Mouse (Mus musculus): ENCODE data around the gene Oasl2. TPM values are rescaled to one million over a fixed set of nuclear protein-coding genes. Genes with fewer than 3 reads are reported as not detected.
"Not testable (repeated sequence)": the region's sequence is repeated elsewhere in the genome, so short reads cannot be mapped to it uniquely, and the experiment has no call there.

Oasl2 gene
- total RNA-seq, 2 experiments from 2014 or later: 9.9 to 12.2 TPM

- DNase-seq (ENCODE audit: low spot score in 2 of 2): no peak
These were observed 18.1 kb downstream of the Oasl2 start for GRCm38 (mm10) chr5:114914855-114915254.

DNA sequence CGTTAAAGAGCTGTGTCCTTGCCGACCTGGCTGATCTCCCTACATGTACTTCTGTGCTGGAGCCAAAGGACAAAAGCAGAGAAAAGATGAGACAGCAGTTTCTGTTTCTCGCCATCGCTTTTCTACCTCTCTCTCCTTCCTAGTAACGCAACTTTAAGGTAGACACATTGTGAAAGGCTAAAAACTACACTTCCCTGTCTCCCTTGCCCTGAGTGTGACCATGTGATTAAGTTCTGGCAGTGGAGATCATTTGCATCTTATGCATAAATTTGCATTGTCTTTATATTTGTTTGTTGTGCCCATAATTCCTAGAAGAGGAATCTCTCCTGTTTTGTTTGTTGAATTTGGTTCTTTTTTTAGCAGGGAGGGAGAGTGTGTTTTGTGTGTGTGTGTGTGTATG lies 19.1 kb downstream of the Oasl2 start:
- DNase-seq (ENCODE audit: low spot score in 2 of 2): no peak

GRCm38 (mm10) chr5:114916777-114917176 lies 20.0 kb downstream of the Oasl2 start:
- DNase-seq (ENCODE audit: low spot score in 2 of 2): no peak

DNA sequence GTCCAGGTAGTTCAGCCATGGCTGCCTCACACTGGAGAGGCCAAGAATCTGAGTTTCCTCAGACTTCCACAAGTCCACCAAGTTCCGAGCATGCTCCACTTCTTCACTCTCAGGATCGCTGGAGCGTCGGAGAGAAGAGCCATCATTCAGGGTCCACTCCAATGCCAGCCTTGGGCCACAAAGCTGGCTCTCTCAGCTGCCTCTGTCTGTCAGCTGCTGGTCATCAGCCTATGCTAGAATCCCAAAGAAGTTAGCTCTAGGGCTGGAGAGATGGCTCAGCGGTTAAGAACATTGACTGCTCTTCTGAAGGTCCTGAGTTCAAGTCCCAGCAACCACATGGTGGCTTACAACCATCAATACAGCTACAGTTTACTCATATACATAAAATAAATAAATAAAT lies 20.6 kb downstream of the Oasl2 start:
- not testable (repeated sequence) for DNase-seq (ENCODE audit: low spot score in 2 of 2)

- no peak for DNase-seq (ENCODE audit: low spot score in 2 of 2)
These were observed 25.0 kb downstream of the Oasl2 start for GRCm38 (mm10) chr5:114921551-114922365.

- no peak for DNase-seq (ENCODE audit: low spot score in 2 of 2)
These were observed 25.6 kb downstream of the Oasl2 start for GRCm38 (mm10) chr5:114922366-114922731.

DNA sequence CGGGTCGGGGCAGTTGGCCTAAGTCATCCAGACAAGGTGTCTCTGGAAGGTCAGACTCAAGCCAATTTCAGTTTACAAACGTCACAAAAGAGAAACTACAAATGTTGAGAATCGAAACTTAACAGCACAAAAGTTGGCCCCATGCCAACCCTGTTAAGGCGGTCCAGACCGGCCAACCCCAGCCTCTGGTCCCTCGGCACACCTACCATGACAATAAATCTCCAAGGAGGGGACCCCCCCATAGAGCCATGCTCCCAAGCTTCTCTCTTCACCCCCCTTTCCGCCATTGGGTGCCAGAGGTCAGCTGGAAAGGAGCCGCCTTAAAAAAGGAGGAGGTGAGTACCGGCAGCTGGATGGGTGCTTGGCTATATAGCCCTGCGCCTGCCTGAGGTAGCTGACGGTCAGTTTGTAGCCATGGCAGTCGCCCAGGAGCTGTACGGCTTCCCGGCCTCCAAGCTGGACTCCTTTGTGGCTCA lies 26.3 kb downstream of the Oasl2 start, which contains the start of gene Oasl1:
TSS of gene Oasl1 (plus strand) at position 243 of the 476 bp plus-strand sequence.
- peak in 1 of 2 experiments; percentile 27 for DNase-seq (ENCODE audit: low spot score in 2 of 2)

- no peak for DNase-seq (ENCODE audit: low spot score in 2 of 2)
These were observed 29.5 kb downstream of the Oasl2 start for GRCm38 (mm10) chr5:114926153-114926684.

GRCm38 (mm10) chr5:114926753-114927152 lies 30.0 kb downstream of the Oasl2 start:
- no peak for DNase-seq (ENCODE audit: low spot score in 2 of 2)

GRCm38 (mm10) chr5:114931626-114932025 lies 34.9 kb downstream of the Oasl2 start:
- DNase-seq (ENCODE audit: low spot score in 2 of 2): no peak

- no peak for DNase-seq (ENCODE audit: low spot score in 2 of 2)
These were observed 36.5 kb downstream of the Oasl2 start for GRCm38 (mm10) chr5:114933206-114933605.

DNA sequence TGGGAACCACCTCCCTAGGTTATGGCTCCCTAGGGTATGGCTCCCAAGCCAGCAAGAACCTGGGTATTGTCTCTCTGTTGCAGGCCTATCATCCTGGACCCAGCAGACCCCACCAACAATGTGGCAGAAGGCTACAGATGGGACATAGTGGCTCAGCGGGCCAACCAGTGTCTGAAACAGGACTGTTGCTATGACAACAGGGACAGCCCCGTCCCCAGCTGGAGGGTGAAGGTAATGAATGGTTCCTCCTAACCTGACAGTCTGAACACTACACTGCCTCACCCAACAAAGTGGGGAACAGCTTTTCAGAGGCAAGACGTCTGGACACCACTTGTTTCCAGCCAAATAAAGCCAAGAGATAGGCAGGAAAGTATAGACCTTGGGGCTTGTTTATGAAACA lies 39.1 kb downstream of the Oasl2 start:
- DNase-seq (ENCODE audit: low spot score in 2 of 2): no peak

DNA sequence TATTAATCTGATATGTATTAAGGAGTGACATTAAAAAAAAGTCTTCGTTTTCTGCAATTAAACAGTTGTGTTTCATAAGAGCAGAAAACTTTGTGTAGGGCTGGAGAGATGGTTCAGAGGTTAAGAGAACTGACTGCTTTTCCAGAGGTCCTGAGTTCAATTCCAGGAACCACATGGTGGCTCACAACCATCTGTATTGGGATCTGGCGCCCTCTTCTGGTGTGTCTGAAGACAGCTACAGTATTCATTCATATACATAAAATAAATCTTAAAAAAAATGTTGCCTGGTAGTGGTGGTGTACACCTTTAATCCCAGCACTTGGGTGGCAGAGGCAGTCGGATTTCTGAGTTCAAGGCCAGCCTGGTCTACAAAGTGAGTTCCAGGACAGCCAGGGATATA lies 44.4 kb downstream of the Oasl2 start:
- DNase-seq (ENCODE audit: low spot score in 2 of 2): not testable (repeated sequence)

GRCm38 (mm10) chr5:114942074-114942765 lies 45.5 kb downstream of the Oasl2 start, which contains the start of gene 2210016L21Rik:
2210016L21Rik (plus strand) TSS chr5:114942158.
- peak; percentile 43 to 69 for DNase-seq (ENCODE audit: low spot score in 2 of 2)

DNA sequence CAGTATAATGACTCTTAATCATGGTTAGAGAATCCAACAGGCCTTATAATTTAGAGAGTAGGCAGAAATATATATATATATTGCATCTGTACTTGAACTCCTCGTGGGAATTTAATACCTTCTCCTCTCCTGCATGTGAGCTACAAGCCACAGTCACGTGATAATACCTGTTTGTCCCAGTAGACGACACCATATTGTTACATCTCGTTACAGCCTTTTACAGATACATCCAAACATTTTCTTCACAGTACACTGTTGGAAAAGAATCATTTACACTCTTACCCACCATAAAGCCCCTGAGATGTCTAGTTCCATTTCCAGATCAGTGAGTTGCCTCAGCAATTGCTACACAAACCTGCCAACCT lies 46.0 kb downstream of the Oasl2 start:
- no peak for DNase-seq (ENCODE audit: low spot score in 2 of 2)

DNA sequence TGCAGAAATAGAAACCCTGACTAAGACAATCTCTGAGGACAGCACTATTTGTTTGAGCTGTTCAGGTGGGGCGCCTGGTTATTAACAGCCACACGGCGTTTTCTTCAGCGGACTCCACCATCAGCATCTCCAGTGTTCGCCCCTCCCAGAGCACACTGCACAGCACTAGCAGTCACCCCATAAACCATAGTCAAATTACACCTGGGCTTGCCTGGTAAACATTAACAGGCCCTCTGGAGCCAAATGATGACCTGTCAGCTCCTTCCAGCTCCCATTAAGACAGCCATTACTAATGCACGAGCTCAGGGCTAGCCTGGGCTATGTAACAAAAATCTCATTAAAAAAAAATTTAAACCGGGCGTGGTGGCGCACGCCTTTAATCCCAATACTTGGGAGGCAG lies 48.3 kb downstream of the Oasl2 start:
- no peak for DNase-seq (ENCODE audit: low spot score in 2 of 2)

DNA sequence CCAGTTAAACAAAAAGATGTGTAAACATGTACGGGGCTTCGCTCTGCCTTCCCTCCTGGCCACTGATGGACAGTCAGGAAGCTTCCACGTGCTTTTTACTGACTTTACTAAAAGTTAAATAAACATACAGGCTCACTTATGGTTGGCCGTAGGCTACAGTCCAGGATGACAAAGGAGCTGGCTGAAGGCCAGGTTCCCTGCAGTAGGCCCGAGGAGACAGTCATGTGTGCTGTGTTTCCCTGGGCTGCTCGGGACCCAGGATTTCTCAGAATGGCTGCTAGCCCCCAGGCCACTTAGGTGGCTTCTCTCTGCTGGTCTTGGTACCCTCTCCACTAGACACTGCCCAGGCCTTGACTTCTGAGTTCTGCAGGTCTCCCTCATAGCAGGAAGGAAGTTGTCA lies 52.2 kb downstream of the Oasl2 start:
- DNase-seq (ENCODE audit: low spot score in 2 of 2): no peak

GRCm38 (mm10) chr5:114949316-114949715 lies 52.6 kb downstream of the Oasl2 start:
- no peak for DNase-seq (ENCODE audit: low spot score in 2 of 2)

GRCm38 (mm10) chr5:114949812-114950211 lies 53.1 kb downstream of the Oasl2 start:
- DNase-seq (ENCODE audit: low spot score in 2 of 2): no peak

DNA sequence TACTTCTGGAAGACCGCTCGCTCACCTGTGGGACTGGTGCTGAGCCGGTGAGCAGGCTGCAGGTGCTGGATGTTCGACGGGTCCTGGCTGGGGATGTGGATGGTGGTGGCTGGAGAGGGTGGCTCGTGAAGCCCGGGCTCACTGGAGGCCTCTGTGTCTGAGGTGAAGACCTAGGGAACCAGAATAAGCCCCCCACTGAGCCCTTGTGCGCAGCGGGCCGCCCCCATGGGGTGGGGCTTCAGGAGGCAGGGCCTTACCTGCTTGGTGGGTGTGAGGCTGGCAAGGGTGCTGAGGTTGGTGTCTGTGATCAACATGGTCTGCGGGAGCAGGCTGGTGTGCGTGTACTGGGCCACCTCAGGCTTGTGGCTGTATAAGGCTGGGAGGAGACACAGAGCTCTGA lies 53.9 kb downstream of the Oasl2 start:
- no peak for DNase-seq (ENCODE audit: low spot score in 2 of 2)

- DNase-seq (ENCODE audit: low spot score in 2 of 2): no peak
These were observed 54.6 kb downstream of the Oasl2 start for GRCm38 (mm10) chr5:114951279-114951880.

GRCm38 (mm10) chr5:114953326-114953725 lies 56.6 kb downstream of the Oasl2 start:
- DNase-seq (ENCODE audit: low spot score in 2 of 2): no peak

Data from adrenal gland, postnatal 4 days (tissue).